Mouse (Mus musculus) heart, adult 2 months (tissue): ENCODE measurements around the gene Stat3. TPM values are rescaled to one million over a fixed set of nuclear protein-coding genes. Genes with fewer than 3 reads are reported as not detected.

Experiments
- DNase-seq, 2 experiments: peaks; one replicate each; pipeline ENCODE4 v3.0.0; 2021
- H3K27ac ChIP-seq: fragments of 200-600 bp; 2 replicates; pipeline ENCODE4 v1.8.1; 2022
- H3K27me3 ChIP-seq: fragments of 200-500 bp; 2 replicates; pipeline ENCODE4 v1.6.1; 2012; ENCODE audit warnings: mild to moderate bottlenecking, low read length, inconsistent platforms, mixed read lengths; ENCODE audit not compliant: control insufficient read depth, insufficient read depth
- H3K36me3 ChIP-seq: fragments of 200-500 bp; 2 replicates; pipeline ENCODE4 v1.6.1; 2012; ENCODE audit warnings: low read length, inconsistent platforms; ENCODE audit not compliant: control insufficient read depth, insufficient read depth
- H3K4me1 ChIP-seq: fragments of 200-500 bp; 2 replicates; pipeline ENCODE4 v1.6.1; 2011; ENCODE audit warnings: low read length; ENCODE audit not compliant: control insufficient read depth, insufficient read depth
- H3K4me3 ChIP-seq: fragments of 200-600 bp; 2 replicates; pipeline ENCODE4 v1.8.1; 2022
- H3K79me2 ChIP-seq: fragments of 200-500 bp; replicated peaks from 2 replicates; pipeline ENCODE4 v1.6.1; 2012; ENCODE audit warnings: mild to moderate bottlenecking, inconsistent platforms, low read length, moderate library complexity, mixed read lengths; ENCODE audit not compliant: control insufficient read depth, insufficient read depth
- H3K9ac ChIP-seq: fragments of 200-500 bp; 2 replicates; pipeline ENCODE4 v1.6.1; 2012; ENCODE audit warnings: low read depth, mild to moderate bottlenecking, control low read depth, inconsistent platforms, low read length, mixed read lengths
- CTCF ChIP-seq: fragments of 200-600 bp; IDR thresholded peaks from 2 replicates; pipeline ENCODE4 v1.8.1; 2022; ENCODE audit warnings: antibody characterized with exemption, mild to moderate bottlenecking, moderate library complexity
- EP300 ChIP-seq: fragments of 200-500 bp; IDR thresholded peaks from 2 replicates; pipeline ENCODE4 v1.6.1; 2011; ENCODE audit warnings: low read depth, low read length, control low read depth; ENCODE audit not compliant: insufficient read depth
- POLR2A ChIP-seq: fragments of 200-500 bp; IDR thresholded peaks from 2 replicates; pipeline ENCODE4 v1.6.1; 2011; ENCODE audit warnings: mild to moderate bottlenecking, low read depth, low read length, control low read depth; ENCODE audit not compliant: insufficient read depth
- WGBS: fragments of 180-500 bp; shearing (Covaris S2); methylation state at CpG from one replicate; pipeline ENCODE4 v1.1.7; 2018; 5-methylcytosine and 5-hydroxymethylcytosine counted together
- intact Hi-C: fragments of 180-260 bp; cut with DNase I; formaldehyde crosslinking; loops from one replicate; pipeline ENCODE4 v1.15.1; 2025
- long read RNA-seq: library from polyadenylated mRNA; stranded (forward); transcript quantifications from one replicate; pipeline ENCODE4 v2.0.0, GENCODE M21; 2021
- polyA plus RNA-seq: library from polyadenylated mRNA; depleted of rRNA; stranded (reverse); fragments of >200 nt; gene quantifications from 2 replicates; pipeline ENCODE4 v1.2.3, GENCODE M21; 2012; rRNA removed
- total RNA-seq, 2 experiments: library from RNA; stranded (reverse); gene quantifications; 2 replicates each; pipeline ENCODE4 v1.2.3; 2021

Stat3 gene
- 10 to 100 TPM; 93.0 to 94.7 TPM for total RNA-seq
- 85.8 and 134 TPM in 2 replicates for polyA plus RNA-seq
- long read RNA-seq, full-length matches to known transcripts = 78 of 105 reads
- long read RNA-seq, partial matches to known transcripts = 9 of 105 reads
- long read RNA-seq, other reads (novel, unspliced or antisense) = 18 of 105 reads

- H3K36me3 ChIP-seq = peaks cover 19% of the 10 kb centered on the region
- intact Hi-C loops = loop anchor here (2.0 kb wide), 1 partner anchor 15 kb away; no protein-coding TSS in a partner anchor
- no peaks in the 10 kb centered on the region for H3K27me3 ChIP-seq
- peaks cover 6% of the 10 kb centered on the region for H3K79me2 ChIP-seq
- peak; percentile 99 to 100 for DNase-seq
- H3K4me1 ChIP-seq = peaks cover 18% of the 10 kb centered on the region
- TF ChIP-seq CTCF (0 out of 2 replicates have a peak, but pooled peaks have one; percentile 8), POLR2A (peak; percentile 46), EP300 (peak; percentile 98)
- peak within 1 kb of the TSS; percentile 81 for H3K4me3 ChIP-seq
- peak within 1 kb of the TSS; percentile 91 for H3K9ac ChIP-seq
- under 1% methylated on average over 29 of the region's 29 CpGs for WGBS
- peak within 1 kb of the TSS; percentile 100 for H3K27ac ChIP-seq
These were observed at the start of gene Stat3 for GRCm38 (mm10) chr11:100939512-100940151. TSS of gene Stat3 (minus strand) at chr11:100939540.

- no peaks in the 10 kb centered on the region for H3K36me3 ChIP-seq
- intact Hi-C loops = no loop called here
- 84% methylated on average over 3 of the region's 3 CpGs for WGBS
- no peak for TF ChIP-seq EP300
- no peak for TF ChIP-seq POLR2A
- TF ChIP-seq CTCF = no peak
- no peak overlapping the region for H3K4me3 ChIP-seq
- no peaks in the 10 kb centered on the region for H3K27me3 ChIP-seq
- H3K4me1 ChIP-seq = no peaks in the 10 kb centered on the region
- H3K79me2 ChIP-seq = no peaks in the 10 kb centered on the region
- no peak overlapping the region for H3K27ac ChIP-seq
- H3K9ac ChIP-seq = no peak overlapping the region
- no peak for DNase-seq
These were observed 49.3 kb upstream of the Stat3 start for GRCm38 (mm10) chr11:100988674-100989073.

- WGBS = 77% methylated on average over 3 of the region's 3 CpGs
These were observed 46.3 kb upstream of the Stat3 start for GRCm38 (mm10) chr11:100985607-100986006.

GRCm38 (mm10) chr11:100983778-100984131, 44.4 kb upstream of the Stat3 start:
- Histone ChIP-seq H3K36me3 (peaks cover 5% of the 10 kb centered on the region), H3K27ac (no peak overlapping the region; the same call in 1 of the 2 replicates), H3K4me1 (peaks cover 10% of the 10 kb centered on the region), H3K79me2 (no peaks in the 10 kb centered on the region), H3K4me3 (no peak overlapping the region), H3K27me3 (no peaks in the 10 kb centered on the region), H3K9ac (no peak overlapping the region)
- WGBS = 58% methylated on average over 7 of the region's 7 CpGs
- intact Hi-C loops = loop anchor here (1.0 to 2.0 kb wide), 4 partner anchors 25 to 193 kb away; partner anchors contain the start of gene Atp6v0a1
- TF ChIP-seq EP300 (no peak), CTCF (no peak), POLR2A (no peak)
- no peak for DNase-seq

More at GRCm38 (mm10) chr11:100985607-100986006, 46.3 kb upstream of the Stat3 start:
- no peak overlapping the region for H3K9ac ChIP-seq
- no peaks in the 10 kb centered on the region for H3K36me3 ChIP-seq
- H3K4me1 ChIP-seq = peaks cover 2% of the 10 kb centered on the region
- H3K79me2 ChIP-seq = no peaks in the 10 kb centered on the region
- no peak for DNase-seq
- no peak overlapping the region for H3K4me3 ChIP-seq
- no peak overlapping the region for H3K27ac ChIP-seq
- intact Hi-C loops = no loop called here
- H3K27me3 ChIP-seq = no peaks in the 10 kb centered on the region
- TF ChIP-seq EP300 = no peak
- TF ChIP-seq CTCF = peak; percentile 54
- TF ChIP-seq POLR2A = no peak

- Histone ChIP-seq H3K79me2 (no peaks in the 10 kb centered on the region), H3K4me3 (peak overlapping the region; percentile 51), H3K27me3 (no peaks in the 10 kb centered on the region), H3K27ac (peak overlapping the region; percentile 76), H3K36me3 (peaks cover 5% of the 10 kb centered on the region), H3K4me1 (peaks cover 10% of the 10 kb centered on the region), H3K9ac (peak overlapping the region; percentile 68)
- intact Hi-C loops = loop anchor here (1.0 to 2.0 kb wide), 4 partner anchors 26 to 194 kb away; partner anchors contain the start of gene Atp6v0a1
- 3% methylated on average over 20 of the region's 20 CpGs for WGBS
- DNase-seq = peak; percentile 81 to 87
- no peak for TF ChIP-seq CTCF
- TF ChIP-seq EP300 = peak; percentile 87
- TF ChIP-seq POLR2A = no peak
These were observed 43.9 kb upstream of the Stat3 start for GRCm38 (mm10) chr11:100983125-100983777.

- Histone ChIP-seq H3K4me1 (peaks cover 10% of the 10 kb centered on the region), H3K79me2 (no peaks in the 10 kb centered on the region), H3K27me3 (no peaks in the 10 kb centered on the region), H3K4me3 (no peak overlapping the region), H3K9ac (no peak overlapping the region), H3K27ac (no peak overlapping the region), H3K36me3 (peaks cover 5% of the 10 kb centered on the region)
- intact Hi-C loops = loop anchor here (2.0 kb wide), 3 partner anchors 27 to 195 kb away; partner anchors contain the start of gene Atp6v0a1
- TF ChIP-seq CTCF = no peak
- no peak for TF ChIP-seq POLR2A
- no peak for TF ChIP-seq EP300
- no peak for DNase-seq
- WGBS = 80% methylated on average over 8 of the region's 8 CpGs
These were observed 42.7 kb upstream of the Stat3 start for GRCm38 (mm10) chr11:100982087-100982486.
